Mouse (Mus musculus) C2C12 (cell line): Measurements from ENCODE around the gene Sema7a. TPM values are rescaled to one million over a fixed set of nuclear protein-coding genes. Genes with fewer than 3 reads are reported as not detected.

ENCODE experiments used
- H3K27me3 ChIP-seq: one replicate; pipeline ENCODE4 v1.6.1; 2011; ENCODE audit not compliant: control insufficient read depth, insufficient read depth, insufficient read length
- H3K36me3 ChIP-seq: one replicate; pipeline ENCODE4 v1.6.1; 2011; ENCODE audit not compliant: control insufficient read depth, insufficient read depth
- H3K4me3 ChIP-seq: one replicate; pipeline ENCODE4 v1.5.1; 2011; ENCODE audit warnings: mild to moderate bottlenecking, control low read depth; ENCODE audit not compliant: poor library complexity, insufficient read depth, severe bottlenecking
- H3K79me2 ChIP-seq: one replicate; pipeline ENCODE4 v1.6.1; 2011; ENCODE audit not compliant: control insufficient read depth, insufficient read depth
- H3K79me3 ChIP-seq: one replicate; pipeline ENCODE4 v1.6.1; 2011; ENCODE audit warnings: low read depth, control low read depth
- H3ac ChIP-seq: one replicate; pipeline ENCODE3; 2011; ENCODE audit warnings: low read depth; ENCODE audit not compliant: control insufficient read depth, insufficient read length
- CEBPB ChIP-seq: IDR thresholded peaks from one replicate; pipeline ENCODE4 v1.6.1; 2011; ENCODE audit warnings: low read depth, mild to moderate bottlenecking, control low read depth, moderate library complexity
- CTCF ChIP-seq: IDR thresholded peaks from one replicate; pipeline ENCODE4 v1.5.1; 2011; ENCODE audit not compliant: control insufficient read depth, insufficient read depth, insufficient read length
- FOSL1 ChIP-seq: IDR thresholded peaks from one replicate; pipeline ENCODE4 v1.8.0; 2011; ENCODE audit warnings: mild to moderate bottlenecking, low read length; ENCODE audit not compliant: poor library complexity, insufficient read depth, severe bottlenecking
- MAX ChIP-seq: IDR thresholded peaks from one replicate; pipeline ENCODE4 v1.6.1; 2011; ENCODE audit warnings: mild to moderate bottlenecking, control low read depth
- MYOD1 ChIP-seq: IDR thresholded peaks from one replicate; pipeline ENCODE4 v1.6.1; 2011; ENCODE audit warnings: low read depth; ENCODE audit not compliant: control insufficient read depth, insufficient read length
- MYOG ChIP-seq: IDR thresholded peaks from one replicate; pipeline ENCODE4 v1.6.1; 2011; ENCODE audit not compliant: control insufficient read depth, insufficient read length; ENCODE audit errors: extremely low read depth
- USF1 ChIP-seq: IDR thresholded peaks from one replicate; pipeline ENCODE4 v1.6.1; 2011; ENCODE audit warnings: low read depth, mild to moderate bottlenecking, control low read depth, moderate library complexity
- polyA plus RNA-seq: library from polyadenylated mRNA; unstranded; fragments of >200 nt; fragmentation: generic; extraction: Trizol; gene quantifications from one replicate; pipeline ENCODE4 v1.2.1, GENCODE M21; 2012; ENCODE audit warnings: missing spikeins

Sema7a gene
- polyA plus RNA-seq, 1 experiment = 53.8 TPM

DNA sequence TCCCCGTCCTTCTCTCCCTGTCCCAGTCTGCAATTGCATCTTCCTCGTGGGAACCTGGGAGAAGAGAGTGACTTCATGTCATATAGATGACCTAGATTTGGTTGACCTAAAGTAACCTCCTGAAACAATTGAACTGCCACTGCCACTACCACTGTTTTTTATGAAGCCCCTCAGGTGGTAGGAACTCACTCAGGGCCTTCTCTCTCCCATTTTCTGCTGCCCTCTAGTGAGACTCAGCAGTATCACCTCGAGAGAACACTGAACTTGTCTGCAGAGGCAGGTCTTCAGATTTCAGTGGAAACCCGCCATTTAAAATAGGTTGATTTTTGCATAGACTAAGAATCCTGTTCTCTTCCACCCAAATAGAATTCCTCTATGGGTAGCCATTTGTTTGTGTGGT is 55.4 kb downstream of the Sema7a start:
- H3K79me2 ChIP-seq = no peaks in the 10 kb centered on the region
- H3ac ChIP-seq = no peak overlapping the region
- no peak overlapping the region for H3K4me3 ChIP-seq
- no peaks in the 10 kb centered on the region for H3K79me3 ChIP-seq
- no peak for TF ChIP-seq CTCF
- TF ChIP-seq MYOG = no peak
- peaks cover 3% of the 10 kb centered on the region for H3K27me3 ChIP-seq
- H3K36me3 ChIP-seq = no peaks in the 10 kb centered on the region

- Histone ChIP-seq H3K4me3 (no peak overlapping the region), H3ac (no peak overlapping the region), H3K27me3 (peaks cover 3% of the 10 kb centered on the region), H3K36me3 (no peaks in the 10 kb centered on the region), H3K79me3 (no peaks in the 10 kb centered on the region), H3K79me2 (no peaks in the 10 kb centered on the region)
- TF ChIP-seq CTCF (no peak), MAX (no peak), FOSL1 (no peak), USF1 (no peak), CEBPB (no peak), MYOG (no peak), MYOD1 (no peak)
Measured at GRCm38 (mm10) chr9:57997511-57998031, 57.7 kb downstream of the Sema7a start.

GRCm38 (mm10) chr9:57998032-57998659 is 58.2 kb downstream of the Sema7a start:
- no peak for TF ChIP-seq MAX
- TF ChIP-seq CTCF = peak; percentile 17
- H3K4me3 ChIP-seq = no peak overlapping the region
- H3ac ChIP-seq = no peak overlapping the region
- H3K36me3 ChIP-seq = no peaks in the 10 kb centered on the region
- H3K79me2 ChIP-seq = no peaks in the 10 kb centered on the region
- H3K79me3 ChIP-seq = no peaks in the 10 kb centered on the region
- H3K27me3 ChIP-seq = peaks cover 3% of the 10 kb centered on the region

GRCm38 (mm10) chr9:57998685-57999084 is 58.8 kb downstream of the Sema7a start:
- no peak overlapping the region for H3K4me3 ChIP-seq
- no peaks in the 10 kb centered on the region for H3K36me3 ChIP-seq
- H3K27me3 ChIP-seq = peaks cover 3% of the 10 kb centered on the region

GRCm38 (mm10) chr9:57999676-58000075 is 59.8 kb downstream of the Sema7a start:
- no peak overlapping the region for H3K4me3 ChIP-seq
- H3K79me2 ChIP-seq = no peaks in the 10 kb centered on the region
- H3K36me3 ChIP-seq = no peaks in the 10 kb centered on the region
- peaks cover 3% of the 10 kb centered on the region for H3K27me3 ChIP-seq
- TF ChIP-seq CTCF (no peak), USF1 (no peak), CEBPB (no peak), MAX (no peak), FOSL1 (no peak), MYOD1 (no peak), MYOG (no peak)
- no peaks in the 10 kb centered on the region for H3K79me3 ChIP-seq
- H3ac ChIP-seq = no peak overlapping the region

More at GRCm38 (mm10) chr9:57998685-57999084, 58.8 kb downstream of the Sema7a start:
- no peaks in the 10 kb centered on the region for H3K79me2 ChIP-seq
- TF ChIP-seq MYOD1 (no peak), MAX (no peak), USF1 (no peak), FOSL1 (no peak), MYOG (no peak)
- H3K79me3 ChIP-seq = no peaks in the 10 kb centered on the region
- no peak overlapping the region for H3ac ChIP-seq

DNA sequence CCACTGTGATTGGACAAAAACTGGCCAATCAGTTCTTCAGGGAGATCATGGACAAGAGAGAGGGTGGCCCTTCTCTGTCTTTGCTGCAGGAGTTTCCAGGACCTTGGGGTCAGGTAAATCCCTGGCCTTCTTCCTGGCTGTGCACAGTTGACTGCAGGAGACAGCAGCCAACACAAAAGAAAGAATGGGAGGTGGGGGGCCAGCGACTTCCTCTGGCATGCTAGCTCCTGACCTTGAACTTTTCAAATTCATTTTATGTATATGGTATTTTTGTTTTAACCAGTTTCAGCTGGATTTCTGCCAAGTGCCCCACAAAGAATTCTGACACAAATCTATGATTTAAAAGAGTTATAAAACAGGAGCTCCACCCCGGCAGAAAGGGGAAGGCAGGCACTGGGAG is 63.4 kb downstream of the Sema7a start:
- H3K4me3 ChIP-seq = no peak overlapping the region

More for the DNA sequence above, 63.4 kb downstream of the Sema7a start:
- no peaks in the 10 kb centered on the region for H3K36me3 ChIP-seq
- peaks cover 3% of the 10 kb centered on the region for H3K27me3 ChIP-seq
- TF ChIP-seq MYOD1 = no peak
- no peak for TF ChIP-seq USF1
- no peak for TF ChIP-seq MYOG
- TF ChIP-seq MAX = no peak
- TF ChIP-seq FOSL1 = no peak
- no peak for TF ChIP-seq CEBPB
- no peak for TF ChIP-seq CTCF
- no peak overlapping the region for H3ac ChIP-seq
- no peaks in the 10 kb centered on the region for H3K79me3 ChIP-seq
- H3K79me2 ChIP-seq = no peaks in the 10 kb centered on the region
